Mouse (Mus musculus): ENCODE data around the gene Tshr. TPM values are rescaled to one million over a fixed set of nuclear protein-coding genes. Genes with fewer than 3 reads are reported as not detected.
"Not testable (repeated sequence)": the region's sequence is repeated elsewhere in the genome, so short reads cannot be mapped to it uniquely, and the experiment has no call there.

Tshr gene
- polyA plus RNA-seq, 1 experiment: 0.41 TPM

DNA sequence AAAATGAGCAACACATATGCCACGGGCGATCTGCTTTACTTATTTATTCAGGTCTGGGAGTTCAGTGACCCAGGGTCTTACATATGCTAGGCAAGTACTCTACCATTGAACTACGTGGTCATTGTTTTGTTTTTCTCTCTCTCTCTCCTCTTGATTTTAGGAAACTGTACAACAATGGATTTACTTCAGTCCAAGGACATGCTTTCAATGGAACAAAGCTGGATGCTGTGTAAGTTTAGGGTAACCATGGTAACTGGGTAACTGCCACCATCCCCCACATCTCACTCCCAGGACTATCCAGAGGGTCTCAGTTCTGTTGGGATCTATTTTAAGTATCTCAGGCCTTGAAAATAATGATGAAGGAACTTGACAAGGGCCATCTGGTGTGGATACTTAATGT is 127.4 kb downstream of the Tshr start:
- DNase-seq (ENCODE audit: low read depth): peak; percentile 63
- TF ChIP-seq CTCF (IDR thresholded peaks at IDR 0.05; ENCODE audit: borderline replicate concordance, extremely low read depth, insufficient read depth, insufficient read length) (no peak), POLR2A (IDR thresholded peaks at IDR 0.05; ENCODE audit: borderline replicate concordance, extremely low read depth, insufficient read depth, insufficient read length, poor library complexity, severe bottlenecking) (no peak)

DNA sequence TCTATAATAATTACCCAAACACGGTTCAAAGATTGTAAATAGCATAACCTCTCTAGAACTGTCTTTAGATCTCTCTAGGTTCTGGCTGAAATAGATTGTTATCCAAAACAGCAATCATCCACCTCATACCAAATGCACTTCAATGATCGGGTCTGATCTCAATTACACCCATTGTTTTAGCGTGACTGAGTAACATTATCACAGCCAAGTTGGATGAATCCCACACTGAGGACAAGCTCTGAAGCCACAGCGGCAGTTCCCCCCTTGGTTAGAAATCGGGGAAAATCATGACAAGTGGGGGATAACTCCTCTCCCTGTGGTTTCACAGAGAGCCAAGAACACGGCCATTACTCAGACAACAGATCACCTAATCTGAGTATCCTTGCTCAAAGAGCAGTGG is 129.6 kb downstream of the Tshr start:
- TF ChIP-seq CTCF (IDR thresholded peaks at IDR 0.05; ENCODE audit: borderline replicate concordance, extremely low read depth, insufficient read depth, insufficient read length): no peak
- no peak for TF ChIP-seq POLR2A (IDR thresholded peaks at IDR 0.05; ENCODE audit: borderline replicate concordance, extremely low read depth, insufficient read depth, insufficient read length, poor library complexity, severe bottlenecking)

DNA sequence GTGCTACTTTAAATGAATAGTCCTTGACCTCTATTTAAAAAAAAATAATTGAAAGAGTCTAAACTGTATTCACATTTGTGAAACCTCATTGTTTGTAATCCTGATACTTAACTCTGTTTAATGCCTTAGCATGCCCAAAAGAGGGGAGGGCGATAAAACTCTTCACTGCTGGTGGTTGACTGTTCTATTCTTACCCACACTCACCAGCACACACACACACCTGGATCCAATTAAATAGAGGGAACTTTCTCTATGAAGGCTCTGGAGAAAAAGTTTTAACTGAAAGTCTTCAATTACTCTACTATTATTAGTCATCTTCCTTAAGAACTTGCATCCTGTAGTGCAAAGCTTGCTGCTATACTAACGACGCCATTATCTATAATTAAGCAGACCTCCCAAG is 133.4 kb downstream of the Tshr start:
- no peak for DNase-seq (ENCODE audit: low read depth)
- no peak for TF ChIP-seq POLR2A (IDR thresholded peaks at IDR 0.05; ENCODE audit: borderline replicate concordance, extremely low read depth, insufficient read depth, insufficient read length, poor library complexity, severe bottlenecking)
- TF ChIP-seq CTCF (IDR thresholded peaks at IDR 0.05; ENCODE audit: borderline replicate concordance, extremely low read depth, insufficient read depth, insufficient read length): no peak

More for the DNA sequence above, 129.6 kb downstream of the Tshr start:
- no peak for DNase-seq (ENCODE audit: low read depth)

DNA sequence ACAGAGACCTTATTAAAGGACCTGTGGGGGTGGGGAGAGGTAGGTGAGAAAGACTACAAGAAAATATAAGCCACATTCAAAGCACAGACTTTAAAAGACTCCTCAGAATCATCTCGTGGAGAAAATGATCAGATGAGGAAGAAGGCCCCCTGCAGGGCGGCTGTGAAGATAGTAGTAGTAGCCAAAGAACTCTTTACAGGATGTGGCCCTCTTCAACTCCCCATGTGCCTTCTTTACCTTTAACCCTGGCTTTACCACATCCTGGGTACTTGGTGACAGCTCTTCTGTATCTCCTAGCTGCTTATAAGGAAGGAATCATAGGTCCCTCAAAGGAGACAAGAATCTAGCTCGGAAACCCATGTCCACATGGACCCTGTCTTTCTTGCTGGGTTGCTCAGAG is 139.3 kb downstream of the Tshr start:
- TF ChIP-seq CTCF (IDR thresholded peaks at IDR 0.05; ENCODE audit: borderline replicate concordance, extremely low read depth, insufficient read depth, insufficient read length): no peak
- TF ChIP-seq POLR2A (IDR thresholded peaks at IDR 0.05; ENCODE audit: borderline replicate concordance, extremely low read depth, insufficient read depth, insufficient read length, poor library complexity, severe bottlenecking): no peak
- no peak for DNase-seq (ENCODE audit: low read depth)

DNA sequence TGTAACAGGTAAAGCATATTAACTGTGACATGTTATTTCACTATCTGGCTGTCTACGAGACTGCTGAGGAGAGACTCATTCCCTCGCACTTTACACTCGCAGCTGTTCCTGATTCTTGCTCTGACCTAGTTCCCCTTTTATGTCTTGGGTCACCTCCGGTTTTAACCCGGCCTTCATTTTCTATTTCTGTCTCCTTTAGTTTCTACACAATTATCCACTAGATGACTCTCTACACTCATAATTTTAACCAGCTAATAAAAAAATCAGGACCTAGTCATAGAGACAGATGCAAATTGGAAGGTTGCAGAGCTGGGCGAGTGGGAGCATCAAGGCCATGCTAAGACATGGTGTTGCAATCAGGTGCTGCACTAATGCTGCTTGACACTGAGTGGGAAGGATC is 150.2 kb downstream of the Tshr start:
- no peak for DNase-seq (ENCODE audit: low read depth)
- no peak for TF ChIP-seq CTCF (IDR thresholded peaks at IDR 0.05; ENCODE audit: borderline replicate concordance, extremely low read depth, insufficient read depth, insufficient read length)
- no peak for TF ChIP-seq POLR2A (IDR thresholded peaks at IDR 0.05; ENCODE audit: borderline replicate concordance, extremely low read depth, insufficient read depth, insufficient read length, poor library complexity, severe bottlenecking)

DNA sequence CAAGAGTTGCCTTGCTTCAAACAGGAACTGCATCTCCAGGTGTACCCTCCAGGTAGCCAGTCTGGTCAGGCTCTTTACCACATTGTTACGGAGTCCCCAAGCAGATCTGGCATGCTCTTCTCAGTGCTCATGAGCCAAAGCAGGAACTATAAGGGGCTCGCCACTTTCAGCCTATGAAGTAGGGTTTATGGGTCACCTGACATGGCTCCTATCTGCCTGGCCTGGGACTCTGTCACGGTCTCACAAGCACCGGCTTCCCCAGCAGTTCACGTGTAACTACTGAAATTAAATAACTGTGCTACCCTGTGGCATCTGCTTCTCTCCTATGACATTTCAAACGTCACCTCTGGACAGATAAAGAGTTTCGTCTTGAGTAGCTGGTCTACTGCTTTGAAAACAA is 155.8 kb downstream of the Tshr start:
- no peak for TF ChIP-seq CTCF (IDR thresholded peaks at IDR 0.05; ENCODE audit: borderline replicate concordance, extremely low read depth, insufficient read depth, insufficient read length)
- TF ChIP-seq POLR2A (IDR thresholded peaks at IDR 0.05; ENCODE audit: borderline replicate concordance, extremely low read depth, insufficient read depth, insufficient read length, poor library complexity, severe bottlenecking): no peak
- DNase-seq (ENCODE audit: low read depth): no peak

DNA sequence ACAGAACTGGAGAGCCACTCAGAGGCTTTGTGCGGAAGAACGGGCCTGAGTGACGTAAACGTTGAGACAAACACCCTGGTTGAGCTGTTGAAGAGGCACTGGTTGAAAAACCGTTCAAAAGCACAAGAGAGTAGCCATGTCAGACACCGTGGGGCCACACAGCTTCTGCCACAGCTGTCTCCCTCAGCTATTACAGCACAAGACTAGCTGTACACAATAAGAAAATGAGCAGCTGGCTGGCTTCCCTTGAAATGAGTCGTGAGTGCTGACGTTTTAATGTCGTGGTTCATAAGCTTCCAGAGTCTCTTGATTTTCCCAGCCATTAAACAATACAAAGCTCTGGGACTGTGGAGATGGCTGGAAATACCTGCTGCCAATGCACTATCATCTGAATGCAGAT is 165.1 kb downstream of the Tshr start:
- peak; percentile 69 for DNase-seq (ENCODE audit: low read depth)
- TF ChIP-seq CTCF (IDR thresholded peaks at IDR 0.05; ENCODE audit: borderline replicate concordance, extremely low read depth, insufficient read depth, insufficient read length) (no peak), POLR2A (IDR thresholded peaks at IDR 0.05; ENCODE audit: borderline replicate concordance, extremely low read depth, insufficient read depth, insufficient read length, poor library complexity, severe bottlenecking) (no peak)

DNA sequence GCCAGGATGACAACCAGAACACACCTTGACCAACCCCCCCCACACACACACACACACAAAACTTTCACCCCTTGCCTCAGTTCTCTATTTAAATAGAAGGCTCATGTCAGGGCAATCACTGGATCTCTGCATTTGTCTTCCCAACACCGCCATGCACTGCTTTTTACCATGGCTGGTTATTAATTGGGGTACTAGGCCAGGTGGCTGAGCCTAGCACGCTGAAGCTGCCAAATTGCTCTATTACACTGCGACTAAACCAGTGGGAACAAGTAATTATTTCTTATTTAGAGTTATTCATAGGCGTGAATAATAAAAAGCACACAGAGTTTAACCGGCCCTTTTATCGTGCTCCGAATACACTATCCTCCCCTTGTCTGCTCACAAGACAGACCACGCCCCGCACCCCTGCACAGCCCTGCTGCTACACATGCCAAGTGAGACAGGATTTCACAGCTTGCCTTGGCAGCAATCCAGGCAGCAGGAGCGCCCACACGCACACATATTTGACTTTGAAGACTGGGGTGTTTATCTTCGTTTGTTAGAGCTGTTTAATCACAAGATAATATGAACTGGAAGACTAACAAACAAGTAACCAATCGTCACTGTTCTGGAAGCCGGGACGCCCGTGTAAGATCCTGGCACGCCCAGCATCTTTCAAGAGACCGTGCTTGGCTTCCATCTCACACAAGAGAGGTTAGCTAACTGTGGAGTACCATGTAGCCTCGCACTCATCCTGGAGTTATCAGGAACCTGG is 167.6 kb downstream of the Tshr start:
- TF ChIP-seq CTCF (IDR thresholded peaks at IDR 0.05; ENCODE audit: borderline replicate concordance, extremely low read depth, insufficient read depth, insufficient read length): no peak
- no peak for TF ChIP-seq POLR2A (IDR thresholded peaks at IDR 0.05; ENCODE audit: borderline replicate concordance, extremely low read depth, insufficient read depth, insufficient read length, poor library complexity, severe bottlenecking)
- DNase-seq (ENCODE audit: low read depth): peak; percentile 98

DNA sequence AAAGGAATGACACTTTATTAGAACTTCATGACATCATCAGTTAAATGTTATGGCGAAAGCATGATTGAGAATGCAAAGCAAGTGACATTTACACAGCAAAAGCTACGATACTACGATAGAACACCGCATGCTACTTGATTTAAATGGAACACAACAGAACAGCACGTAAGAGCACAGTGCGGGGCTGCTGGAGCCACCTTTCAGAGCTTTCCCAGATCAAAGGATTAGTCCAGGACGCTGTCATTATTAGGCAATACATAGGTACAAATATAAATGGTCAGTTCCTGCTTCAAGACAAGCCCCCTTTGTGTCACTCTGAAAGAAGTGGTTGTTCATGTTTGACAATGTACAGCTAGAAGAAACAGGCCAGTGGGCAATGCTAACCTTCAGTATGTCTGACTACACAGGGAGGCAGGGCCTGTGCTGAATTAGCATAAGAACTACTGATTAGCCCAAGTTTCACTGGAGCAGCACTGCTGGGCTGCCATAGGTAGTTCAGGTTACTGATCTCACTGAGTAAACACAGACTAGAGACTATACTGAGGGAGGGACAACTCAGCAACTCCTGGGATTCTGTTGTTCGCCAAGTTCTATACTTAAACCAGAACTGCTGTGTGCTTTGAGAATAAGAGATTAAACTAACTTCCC is 173.1 kb downstream of the Tshr start:
- DNase-seq (ENCODE audit: low read depth): not testable (repeated sequence)

DNA sequence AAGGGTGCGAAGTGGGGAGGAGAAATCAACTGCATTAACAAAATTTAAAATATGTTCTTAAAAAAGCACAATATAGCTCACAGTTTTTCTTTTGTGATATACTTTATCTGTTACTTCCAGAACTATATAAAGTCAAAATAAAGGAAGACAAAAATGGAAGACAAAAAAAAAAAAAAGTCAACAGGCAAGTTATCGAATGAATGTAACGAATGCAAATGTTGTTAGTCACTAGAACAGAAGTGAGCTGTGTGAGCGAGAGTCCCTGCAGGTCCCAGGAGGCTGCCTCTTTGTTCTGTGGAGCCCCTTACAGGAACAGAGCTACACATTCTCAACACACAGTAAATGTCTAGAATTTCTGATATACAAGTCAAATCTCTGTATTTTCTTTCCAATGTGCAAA is 173.8 kb downstream of the Tshr start:
- DNase-seq (ENCODE audit: low read depth): not testable (repeated sequence)

DNA sequence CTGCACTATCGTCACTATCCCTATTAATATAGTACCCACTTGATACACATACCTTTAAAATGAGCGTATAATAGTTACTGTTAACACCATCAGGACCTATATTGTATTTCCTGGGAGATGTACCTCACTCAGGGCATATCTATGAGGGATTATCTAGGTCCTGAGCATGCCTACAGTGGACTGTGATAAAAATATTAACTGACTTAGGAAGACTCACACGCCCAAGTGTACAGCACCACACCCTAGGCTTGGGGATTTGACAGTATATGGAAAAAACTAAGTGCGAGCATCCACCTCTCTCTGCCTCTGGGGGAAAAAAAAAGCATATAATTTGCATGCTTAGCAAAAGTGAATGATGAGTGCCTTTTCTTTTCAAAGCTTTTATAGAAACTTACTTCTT is 182.8 kb downstream of the Tshr start:
- DNase-seq (ENCODE audit: low read depth): no peak
- TF ChIP-seq CTCF (IDR thresholded peaks at IDR 0.05; ENCODE audit: borderline replicate concordance, extremely low read depth, insufficient read depth, insufficient read length) (no peak), POLR2A (IDR thresholded peaks at IDR 0.05; ENCODE audit: borderline replicate concordance, extremely low read depth, insufficient read depth, insufficient read length, poor library complexity, severe bottlenecking) (no peak)

DNA sequence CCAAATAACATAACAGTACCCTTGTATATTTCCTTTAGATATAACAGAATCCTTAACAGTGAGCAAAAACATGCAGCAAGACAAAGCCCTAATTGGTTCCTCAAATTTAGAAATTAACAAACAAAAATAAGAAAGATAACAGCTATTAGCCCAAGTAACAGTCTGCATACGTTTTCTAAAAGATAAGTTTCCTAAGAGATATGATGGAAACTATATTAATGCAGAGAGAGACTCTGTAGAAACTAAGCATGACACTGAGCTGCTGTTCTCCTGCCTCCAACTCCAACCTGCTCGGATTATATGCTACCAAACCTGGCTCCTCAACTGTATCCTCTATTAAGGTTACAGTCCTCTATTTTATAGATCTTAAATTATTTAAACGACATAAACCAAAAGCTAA is 184.9 kb downstream of the Tshr start:
- TF ChIP-seq POLR2A (IDR thresholded peaks at IDR 0.05; ENCODE audit: borderline replicate concordance, extremely low read depth, insufficient read depth, insufficient read length, poor library complexity, severe bottlenecking) (no peak), CTCF (IDR thresholded peaks at IDR 0.05; ENCODE audit: borderline replicate concordance, extremely low read depth, insufficient read depth, insufficient read length) (no peak)
- no peak for DNase-seq (ENCODE audit: low read depth)

Data from brain, embryonic 14.5 days (tissue).